21 mouse cellular contexts compared by ENCODE assay signal in genomic region chr2:147247238-147247637, GRCm38 (mm10). TPM values are rescaled to one million over a fixed set of nuclear protein-coding genes. Genes with fewer than 3 reads are reported as not detected.
DNase-seq lines count a peak whose midpoint lies in the region; ATAC-seq and TF ChIP-seq lines count a peak whose summit lies in the region.
"Had no signal": no experiment of that assay in that cellular context is flagged by ENCODE, and none has a peak within 500 bp of the region (broad histone marks: within the 10 kb centered on the region; RNA-seq: fewer than 3 reads in every experiment).

No protein-coding gene starts in this region.

- no peak overlapping the region for H3K4me3 ChIP-seq in kidney, adult 2 months (ENCODE audit: insufficient read depth, low read depth, low read length)
- H3K4me3 ChIP-seq in kidney, embryonic 15.5 days (replicated peaks): no peak overlapping the region
- no peak overlapping the region for H3K4me3 ChIP-seq in stomach, postnatal 0 days (ENCODE audit: low read depth, low read length)
- H3K4me3 ChIP-seq: embryonic facial prominence, embryonic 12.5 days; forebrain, embryonic 15.5 days; hindbrain, embryonic 13.5 days had no signal

- no peak for TF ChIP-seq EP300 in stomach, postnatal 0 days (optimal IDR thresholded peaks at IDR 0.05)

- no peak overlapping the region for H3K4me2 ChIP-seq in kidney, embryonic 15.5 days
- no peak overlapping the region for H3K4me2 ChIP-seq in stomach, postnatal 0 days (replicated peaks; ENCODE audit: low read depth)
- H3K4me2 ChIP-seq: embryonic facial prominence, embryonic 12.5 days; forebrain, embryonic 15.5 days; hindbrain, embryonic 13.5 days had no signal

- TF ChIP-seq POLR2A in kidney, adult 2 months (IDR thresholded peaks at IDR 0.05; ENCODE audit: low read depth, low read length): no peak

- peak; percentile 67 for DNase-seq in kidney, adult 11 months
- DNase-seq in kidney, postnatal 10 days: no peak
- peak; percentile 79 for DNase-seq in kidney, adult 2 months
- peak; percentile 52 to 65 for DNase-seq in kidney, postnatal 25 days
- no peak for DNase-seq in stomach, postnatal 0 days (ENCODE audit: low spot score)
- no peak for DNase-seq in cerebellum, adult 11-12 months
- DNase-seq in heart, adult 18-20 months: no peak
- DNase-seq: adrenal gland, postnatal 10 days; cerebellum, adult 11 months; cerebellum, adult 9-10 months; cerebellum, postnatal 25 days; gastrocnemius, postnatal 10 days; heart, postnatal 10 days had no signal

- no peak for TF ChIP-seq CTCF in kidney, adult 2 months (conservative IDR thresholded peaks at IDR 0.05; ENCODE audit: insufficient read depth, insufficient read length, low read depth, low read length)
- no peak for TF ChIP-seq CTCF in stomach, postnatal 0 days (IDR thresholded peaks at IDR 0.05; ENCODE audit: low read depth)

- no peaks in the 10 kb centered on the region for H3K27me3 ChIP-seq in kidney, adult 2 months (replicated peaks; ENCODE audit: control insufficient read depth, insufficient read depth, low read length)
- H3K27me3 ChIP-seq in kidney, embryonic 15.5 days: peaks cover 8% of the 10 kb centered on the region; the same call in 1 of the 2 replicates
- no peaks in the 10 kb centered on the region for H3K27me3 ChIP-seq in stomach, postnatal 0 days (ENCODE audit: control insufficient read depth, insufficient read depth, low read length)
- H3K27me3 ChIP-seq: embryonic facial prominence, embryonic 12.5 days; forebrain, embryonic 15.5 days had no signal

- no peaks in the 10 kb centered on the region for H3K36me3 ChIP-seq in kidney, adult 2 months (ENCODE audit: control insufficient read depth, insufficient read depth, low read length)
- no peaks in the 10 kb centered on the region for H3K36me3 ChIP-seq in kidney, embryonic 15.5 days
- no peaks in the 10 kb centered on the region for H3K36me3 ChIP-seq in stomach, postnatal 0 days (ENCODE audit: control insufficient read depth, insufficient read depth, low read length)
- H3K36me3 ChIP-seq: embryonic facial prominence, embryonic 12.5 days; forebrain, embryonic 15.5 days; hindbrain, embryonic 13.5 days had no signal

- H3K9me3 ChIP-seq in kidney, embryonic 15.5 days (replicated peaks): no peaks in the 10 kb centered on the region
- no peaks in the 10 kb centered on the region for H3K9me3 ChIP-seq in stomach, postnatal 0 days (ENCODE audit: control insufficient read depth, low read length)
- H3K9me3 ChIP-seq: embryonic facial prominence, embryonic 12.5 days; forebrain, embryonic 15.5 days; hindbrain, embryonic 13.5 days had no signal

- no peak overlapping the region for H3K9ac ChIP-seq in kidney, embryonic 15.5 days
- no peak overlapping the region for H3K9ac ChIP-seq in stomach, postnatal 0 days (ENCODE audit: low read length)
- H3K9ac ChIP-seq: embryonic facial prominence, embryonic 12.5 days; forebrain, embryonic 15.5 days; hindbrain, embryonic 13.5 days had no signal

- whole genome bisulfite sequencing in kidney, adult 2 months: 23% methylated on average over 8 of the region's 8 CpGs
- 27% methylated on average over 8 of the region's 8 CpGs for WGBS in kidney, embryonic 15.5 days
- 68% methylated on average over 8 of the region's 8 CpGs for WGBS in stomach, postnatal 0 days

- H3K27ac ChIP-seq in kidney, adult 2 months (ENCODE audit: insufficient read depth, low read depth, low read length): no peak overlapping the region
- no peak overlapping the region for H3K27ac ChIP-seq in kidney, embryonic 15.5 days
- H3K27ac ChIP-seq in stomach, postnatal 0 days (replicated peaks): no peak overlapping the region
- H3K27ac ChIP-seq: embryonic facial prominence, embryonic 12.5 days; forebrain, embryonic 15.5 days; hindbrain, embryonic 13.5 days had no signal

- no peaks in the 10 kb centered on the region for H3K4me1 ChIP-seq in kidney, adult 2 months (ENCODE audit: control insufficient read depth, insufficient read depth, low read length)
- 0 out of 2 replicates have a peak, but pooled peaks cover 4% of the 10 kb centered on the region for H3K4me1 ChIP-seq in kidney, embryonic 15.5 days
- no peaks in the 10 kb centered on the region for H3K4me1 ChIP-seq in stomach, postnatal 0 days (replicated peaks; ENCODE audit: control insufficient read depth, insufficient read depth)
- H3K4me1 ChIP-seq: embryonic facial prominence, embryonic 12.5 days; forebrain, embryonic 15.5 days; hindbrain, embryonic 13.5 days had no signal

- peak; percentile 64 for ATAC-seq in kidney, embryonic 15.5 days (replicated peaks; ENCODE audit: low FRiP score)
- no peak for ATAC-seq in stomach, postnatal 0 days (ENCODE audit: low FRiP score, low TSS enrichment)
- ATAC-seq: forebrain, embryonic 15.5 days had no signal

RNA-seq across cellular contexts. Expression of gene Nkx2-2, which starts 53.2 kb away (rescaled TPM):
- not detected in 2 replicates for polyA plus RNA-seq in kidney, adult 2 months (2012; rRNA removed)
- not detected in 2 replicates for polyA plus RNA-seq in kidney, embryonic 15.5 days (2015; fragmentation: Nextera tagmentation; extraction: Ambion mirVana)
- 0.47 and 0.64 TPM in 2 replicates for polyA plus RNA-seq in stomach, postnatal 0 days (2015; fragmentation: Nextera tagmentation; extraction: Ambion mirVana)
- total RNA-seq in heart, adult 18-20 months (2021): not detected
- total RNA-seq: adrenal gland, postnatal 10 days; heart, postnatal 10 days; hematopoietic stem cell, adult 5-6 weeks; MEL had no signal
- polyA plus RNA-seq: C2C12; heart, embryonic 14.5 days had no signal

Comparison
In these comparisons a context has a peak if more than half of its experiments do, and no peak if none do; other contexts are left out.
1. DNase-seq: peak in kidney, adult 11 months (single experiment), kidney, adult 2 months (single experiment) and kidney, postnatal 25 days (2 of 2); none in kidney, postnatal 10 days (single experiment), stomach, postnatal 0 days (single experiment), cerebellum, adult 11-12 months (single experiment) and heart, adult 18-20 months (0 of 2).